Mouse (Mus musculus) gastrocnemius, adult 18-20 months (tissue): ENCODE results near the gene Pxn. TPM values are rescaled to one million over a fixed set of nuclear protein-coding genes. Genes with fewer than 3 reads are reported as not detected.
"Not testable (repeated sequence)": the region's sequence is repeated elsewhere in the genome, so short reads cannot be mapped to it uniquely, and the experiment has no call there.

Experiments used
- DNase-seq: peaks from one replicate; pipeline ENCODE4 v3.0.0; 2021; ENCODE audit warnings: low spot score
- total RNA-seq, 2 experiments: library from RNA; stranded (reverse); gene quantifications; 2 replicates each; pipeline ENCODE4 v1.2.3; 2021

Gene Pxn
- total RNA-seq, 2 experiments from 2014 or later: 87.2 to 94.2 TPM

DNA sequence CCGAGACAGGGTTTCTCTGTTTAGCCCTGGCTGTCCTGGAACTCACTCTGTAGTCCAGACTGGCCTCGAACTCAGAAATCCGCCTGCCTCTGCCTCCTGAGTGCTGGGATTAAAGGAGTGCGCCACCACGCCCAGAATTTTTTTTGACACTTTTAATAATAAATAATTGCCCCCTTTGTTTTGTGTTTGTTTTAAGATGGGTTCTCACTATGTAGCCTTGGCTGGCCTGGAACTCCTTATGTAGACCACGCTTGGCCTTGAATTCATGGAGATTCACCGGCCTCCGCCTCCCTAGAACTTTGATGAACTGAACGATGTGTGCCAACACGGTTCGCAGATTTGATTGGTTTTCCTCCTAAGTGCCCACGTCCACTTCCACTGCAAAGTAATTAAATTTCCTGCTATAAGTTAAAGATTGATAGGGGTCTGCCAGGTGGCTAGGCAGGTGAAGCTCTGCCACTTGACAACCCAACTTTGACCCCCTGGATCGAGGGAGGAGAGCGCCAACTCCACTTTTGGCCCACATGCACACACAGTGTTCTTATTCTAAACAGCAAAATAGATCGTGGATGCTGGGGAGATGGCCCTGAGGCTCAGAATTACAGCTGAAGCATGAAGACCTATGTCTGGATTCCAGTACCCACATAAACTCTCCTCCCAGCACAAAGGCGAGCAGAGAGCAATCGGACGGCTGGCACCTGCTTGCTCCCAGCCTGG, 20.8 kb upstream of the Pxn start:
- no peak for DNase-seq

DNA sequence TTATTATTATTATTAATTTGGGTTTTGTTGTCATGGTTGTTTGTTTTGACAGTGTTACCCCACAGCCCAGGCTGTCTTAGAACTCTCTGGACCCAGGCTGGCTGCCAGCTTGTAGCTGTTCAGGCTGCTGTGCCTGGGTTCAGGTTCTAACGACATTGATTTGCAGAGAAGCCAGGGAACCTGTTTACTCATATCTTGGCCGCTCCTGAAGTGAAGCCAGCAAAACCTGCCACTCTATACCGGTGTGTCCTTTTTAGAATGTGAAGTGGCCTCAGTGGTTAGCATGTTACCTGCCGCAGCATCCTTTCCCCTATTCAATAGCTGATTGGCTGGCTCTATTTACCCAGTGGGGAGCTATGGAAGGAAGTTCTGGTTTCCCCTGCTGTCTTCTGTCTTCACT, 19.8 kb upstream of the Pxn start:
- DNase-seq: no peak

DNA sequence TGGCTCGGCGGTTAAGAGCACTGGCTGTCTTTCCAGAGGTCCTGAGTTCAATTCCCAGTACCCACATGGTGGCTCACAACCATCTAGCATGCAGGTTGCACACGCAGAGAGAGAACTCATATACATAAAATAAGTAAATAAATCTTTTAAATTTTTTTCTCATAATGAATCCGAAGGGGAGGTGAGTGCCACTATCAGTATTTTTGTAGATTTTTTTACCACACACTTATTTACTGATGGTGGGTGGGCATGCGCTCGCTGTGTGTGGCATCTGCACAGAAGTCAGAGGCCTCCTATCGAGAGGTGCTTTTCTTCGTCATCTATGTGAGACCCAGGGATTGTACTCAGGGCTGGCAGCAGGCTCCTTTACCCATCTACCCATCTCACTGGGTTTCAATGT, 19.1 kb upstream of the Pxn start:
- no peak for DNase-seq

DNA sequence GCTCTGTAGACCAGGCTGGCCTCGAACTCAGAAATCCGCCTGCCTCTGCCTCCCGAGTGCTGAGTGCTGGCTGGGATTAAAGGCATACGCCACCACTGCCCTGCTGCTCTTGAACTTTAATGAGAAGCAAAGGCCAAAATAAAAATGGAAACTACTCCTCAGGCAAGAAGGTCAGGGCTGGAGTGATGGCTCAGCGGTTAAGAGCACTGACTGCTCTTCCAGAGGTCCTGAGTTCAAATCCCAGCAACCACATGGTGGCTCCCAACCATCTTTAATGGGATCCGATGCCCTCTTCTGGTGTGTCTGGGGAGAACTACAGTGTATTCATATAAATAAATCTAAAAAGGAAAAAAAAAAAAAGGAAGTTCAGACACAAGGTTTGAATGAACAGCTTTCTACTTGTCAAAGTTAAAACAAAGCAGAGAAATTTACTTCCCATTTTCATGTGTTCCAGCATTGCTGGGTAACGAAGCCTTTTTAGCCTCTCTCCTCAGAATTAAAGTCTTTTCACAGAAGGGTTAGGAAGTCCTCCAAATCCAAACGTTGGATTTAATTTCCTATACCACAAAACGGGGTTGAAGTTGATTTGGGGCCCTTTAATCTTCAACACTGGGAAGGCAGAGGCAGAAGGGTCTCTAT, 18.4 kb upstream of the Pxn start:
- no peak for DNase-seq

DNA sequence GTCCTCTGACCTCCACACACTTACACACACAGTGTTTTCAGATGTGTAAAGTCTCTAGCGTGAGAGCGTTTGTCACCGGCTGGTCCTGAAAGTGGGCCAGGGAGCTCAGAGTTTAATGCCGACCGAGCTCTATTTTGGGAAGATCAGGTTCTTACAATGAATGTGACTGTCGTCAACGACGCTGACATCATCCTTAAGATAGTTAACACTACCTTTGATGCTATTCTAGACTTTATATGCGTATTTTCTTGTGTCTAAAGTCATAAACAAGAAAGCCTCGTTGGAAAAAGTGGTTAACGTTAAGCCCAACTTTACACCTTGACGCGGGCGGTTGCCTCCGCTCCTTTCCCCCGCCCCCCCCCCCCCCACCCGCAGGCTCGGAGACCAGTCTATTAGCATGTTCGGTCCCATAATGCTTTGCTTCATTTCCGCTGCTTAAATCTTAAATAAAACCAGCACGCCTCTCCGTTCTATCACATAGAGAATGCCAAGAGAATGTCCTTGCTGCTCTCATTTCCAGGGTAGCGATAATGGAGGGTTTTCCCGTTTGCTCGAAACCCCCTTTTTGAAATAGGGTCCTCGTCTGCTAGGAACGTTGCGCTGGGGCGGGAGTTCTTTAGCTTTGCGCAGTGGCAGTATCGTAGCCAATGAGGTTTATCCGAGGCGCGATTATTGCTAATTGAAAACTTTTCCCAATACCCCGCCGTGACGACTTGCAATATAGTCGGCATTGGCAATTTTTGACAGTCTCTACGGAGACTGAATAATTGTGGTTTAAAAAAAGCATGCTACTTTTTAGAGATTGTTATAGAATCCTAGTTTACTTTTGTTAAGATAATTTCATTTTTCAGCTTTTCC, 17.4 kb upstream of the Pxn start:
- DNase-seq: peak; percentile 83

DNA sequence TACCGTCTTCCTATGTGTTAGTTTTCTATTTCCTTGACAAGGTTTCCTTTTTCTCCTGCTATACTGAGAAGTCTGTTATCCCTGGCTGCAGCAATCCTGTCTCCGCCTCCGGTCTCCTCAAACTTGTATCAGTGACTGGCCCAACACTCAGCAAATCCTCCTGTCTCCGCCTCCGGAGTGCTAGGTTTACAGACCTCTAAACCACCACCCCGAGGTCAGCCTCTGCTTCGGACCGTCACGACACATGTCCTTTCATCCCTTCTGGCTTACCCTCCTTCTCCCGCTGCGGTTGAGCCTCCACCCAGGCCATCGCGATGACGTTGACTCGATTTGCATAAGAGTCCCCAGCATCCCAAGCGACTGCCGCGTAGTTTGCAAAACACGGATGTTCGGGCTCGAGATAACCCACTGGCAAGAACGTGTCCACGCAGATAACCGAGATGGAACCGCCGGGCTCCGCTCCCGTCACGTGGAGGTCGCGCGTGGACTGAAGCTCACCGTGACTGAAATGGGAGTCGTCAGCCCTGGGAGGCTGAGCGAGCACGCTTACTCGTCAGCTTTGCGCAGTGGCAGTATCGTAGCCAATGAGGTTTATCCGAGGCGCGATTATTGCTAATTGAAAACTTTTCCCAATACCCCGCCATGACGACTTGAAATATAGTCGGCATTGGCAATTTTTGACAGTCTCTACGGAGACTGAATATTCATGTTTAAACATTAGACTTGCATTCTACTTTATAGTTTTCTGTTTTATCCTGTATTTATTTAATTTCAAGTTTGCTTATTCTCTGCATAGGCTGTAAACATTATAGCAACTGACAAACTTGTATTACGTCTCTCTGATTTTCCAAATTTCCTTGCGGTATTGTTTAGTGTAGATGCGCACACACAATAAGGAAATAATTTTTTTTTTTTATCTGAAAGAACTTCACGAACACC, 16.5 kb upstream of the Pxn start:
- peak; percentile 92 for DNase-seq

DNA sequence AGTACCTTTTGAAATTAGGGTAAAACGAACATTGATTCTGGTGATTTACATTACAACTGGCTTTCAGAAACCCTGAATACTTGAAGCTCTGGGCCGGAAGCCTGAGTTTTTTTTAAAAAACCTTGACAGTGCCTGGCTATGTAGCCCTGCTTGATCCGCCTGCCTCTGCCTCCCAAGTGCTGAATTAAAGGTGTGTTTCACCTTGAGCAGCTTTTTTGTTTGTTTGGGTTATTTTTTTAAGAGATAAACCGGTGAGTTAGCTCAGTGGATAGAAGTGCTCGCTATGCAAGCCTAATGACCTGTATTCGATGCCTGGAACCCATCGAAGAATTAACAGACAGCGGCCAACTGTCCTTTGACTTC, 15.9 kb upstream of the Pxn start:
- no peak for DNase-seq

DNA sequence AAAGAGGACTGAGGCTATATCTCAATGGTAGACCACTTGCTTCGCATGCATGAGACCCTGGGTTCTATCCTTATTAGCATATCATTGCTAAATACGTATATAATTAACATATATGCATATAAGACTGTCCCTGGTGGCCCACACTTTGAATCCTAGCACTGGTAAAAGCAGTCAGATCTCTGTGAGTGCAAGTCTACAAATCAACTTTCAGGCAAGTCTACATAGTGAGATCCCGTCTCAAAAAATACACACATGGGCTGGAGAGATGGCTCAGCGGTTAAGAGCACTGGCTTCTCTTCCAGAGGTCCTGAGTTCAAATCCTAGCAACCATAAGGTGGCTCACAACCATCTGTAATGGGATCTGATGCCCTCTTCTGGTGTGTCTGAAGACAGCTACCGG, 15.4 kb upstream of the Pxn start:
- DNase-seq: no peak

DNA sequence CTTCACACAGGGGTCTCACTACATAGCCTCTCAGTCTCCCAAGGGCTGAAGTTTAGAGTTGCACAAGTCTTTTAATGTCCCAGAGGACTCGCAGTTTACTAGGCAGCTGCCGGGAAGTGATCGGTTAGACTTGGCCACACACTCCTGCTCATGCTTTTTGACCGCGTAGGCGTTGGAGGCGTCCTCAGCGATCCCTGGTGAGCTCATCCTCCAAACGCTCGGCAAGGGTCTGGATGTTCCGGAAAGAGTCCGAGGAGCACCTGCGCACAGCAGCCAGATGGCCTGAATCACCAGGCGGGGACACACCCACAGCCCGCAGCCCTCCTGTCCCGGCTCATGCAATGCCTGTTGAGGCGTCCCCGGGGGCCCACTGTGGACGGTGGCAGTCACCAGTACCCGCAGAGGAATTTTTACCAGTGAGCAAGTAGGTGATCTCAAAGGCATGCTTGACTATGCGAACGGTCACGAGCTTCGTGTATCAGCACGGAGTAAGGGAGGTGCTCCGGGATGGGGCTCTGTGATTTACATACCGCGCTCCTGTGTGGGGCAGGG, 14.6 kb upstream of the Pxn start:
- peak; percentile 90 for DNase-seq

DNA sequence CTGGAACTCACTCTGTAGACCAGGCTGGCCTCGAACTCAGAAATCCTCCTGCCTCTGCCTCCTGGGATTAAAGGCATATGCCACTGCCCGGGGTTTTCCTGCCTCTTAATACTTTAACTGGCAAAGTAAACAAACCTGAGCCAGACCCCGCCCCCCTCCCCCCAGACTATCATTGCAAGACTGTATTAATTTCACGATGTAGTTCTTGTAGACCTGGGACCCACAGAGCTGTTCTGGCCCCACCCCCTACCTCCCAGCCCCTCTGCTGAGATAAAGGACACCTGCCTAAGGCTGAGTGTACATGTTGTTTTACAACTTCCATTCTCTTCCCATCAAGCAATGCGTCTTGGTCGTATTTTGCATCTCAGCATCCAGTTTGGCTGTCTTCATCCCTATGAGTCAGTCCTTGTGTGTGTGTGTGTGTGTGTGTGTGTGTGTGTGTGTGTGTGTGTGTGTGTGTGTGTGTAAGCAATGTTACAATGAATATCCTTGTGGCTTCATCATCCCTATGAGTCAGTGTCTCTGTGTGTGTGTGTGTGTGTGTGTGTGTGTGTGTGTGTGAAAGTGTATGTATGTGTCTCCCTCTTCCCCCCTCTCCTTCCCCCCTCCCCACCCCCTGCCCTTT, 13.7 kb upstream of the Pxn start:
- DNase-seq: no peak

DNA sequence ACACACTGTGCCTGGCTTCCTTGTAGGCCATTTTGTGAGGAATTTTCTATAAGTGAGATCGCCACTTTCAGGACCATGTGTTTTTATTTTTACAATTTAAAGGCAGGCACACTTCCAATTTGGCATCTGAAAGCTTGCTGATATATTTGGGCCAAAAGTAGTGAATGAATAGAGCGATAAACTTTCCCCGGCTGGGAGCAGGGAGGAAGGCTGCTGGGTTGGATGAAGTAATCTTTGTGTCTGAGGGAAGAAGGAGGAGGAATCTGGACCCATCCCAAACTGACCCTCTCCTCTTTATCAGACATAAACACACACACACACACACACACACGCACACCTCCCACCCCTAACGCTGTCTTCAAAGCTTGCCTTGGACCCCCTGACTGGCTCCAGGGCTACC, 13.0 kb upstream of the Pxn start:
- DNase-seq: no peak

DNA sequence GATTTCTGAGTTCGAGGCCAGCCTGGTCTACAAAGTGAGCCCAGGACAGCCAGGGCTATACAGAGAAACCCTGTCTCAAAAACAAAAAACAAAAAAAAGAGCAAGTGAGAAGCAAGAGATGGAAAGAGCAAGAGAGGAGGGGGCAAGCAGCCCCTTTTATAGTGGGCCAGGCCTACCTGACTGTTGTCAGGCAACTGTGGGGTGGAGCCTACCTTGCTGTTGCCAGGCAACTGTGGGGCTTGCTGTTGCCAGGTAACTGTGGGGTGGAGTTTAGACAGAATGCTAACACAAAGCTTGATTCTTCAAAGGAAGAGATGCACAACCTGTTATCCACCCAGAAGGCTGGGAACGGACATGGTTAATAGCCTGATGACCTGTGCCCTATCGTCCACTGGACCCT, 10.9 kb upstream of the Pxn start:
- not testable (repeated sequence) for DNase-seq

DNA sequence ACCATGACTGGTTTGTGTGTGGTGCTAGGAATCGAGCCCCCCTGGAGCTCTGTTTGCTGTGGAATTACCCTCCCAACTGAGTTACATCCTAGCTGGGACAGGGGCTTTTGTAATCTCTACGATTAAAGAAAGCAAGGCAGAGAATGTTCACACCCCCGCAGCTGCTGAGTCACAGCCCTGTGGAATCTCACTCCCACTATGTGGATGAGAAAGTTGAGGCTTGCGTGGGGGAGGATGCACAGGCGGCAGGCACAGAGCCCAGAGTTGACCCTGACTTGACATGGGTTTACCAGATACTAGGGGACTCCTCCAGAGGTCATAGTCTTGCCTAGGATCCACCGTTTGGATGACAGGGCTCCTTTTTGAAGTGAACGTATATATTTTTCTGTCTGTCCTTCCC, 9.4 kb upstream of the Pxn start:
- no peak for DNase-seq

DNA sequence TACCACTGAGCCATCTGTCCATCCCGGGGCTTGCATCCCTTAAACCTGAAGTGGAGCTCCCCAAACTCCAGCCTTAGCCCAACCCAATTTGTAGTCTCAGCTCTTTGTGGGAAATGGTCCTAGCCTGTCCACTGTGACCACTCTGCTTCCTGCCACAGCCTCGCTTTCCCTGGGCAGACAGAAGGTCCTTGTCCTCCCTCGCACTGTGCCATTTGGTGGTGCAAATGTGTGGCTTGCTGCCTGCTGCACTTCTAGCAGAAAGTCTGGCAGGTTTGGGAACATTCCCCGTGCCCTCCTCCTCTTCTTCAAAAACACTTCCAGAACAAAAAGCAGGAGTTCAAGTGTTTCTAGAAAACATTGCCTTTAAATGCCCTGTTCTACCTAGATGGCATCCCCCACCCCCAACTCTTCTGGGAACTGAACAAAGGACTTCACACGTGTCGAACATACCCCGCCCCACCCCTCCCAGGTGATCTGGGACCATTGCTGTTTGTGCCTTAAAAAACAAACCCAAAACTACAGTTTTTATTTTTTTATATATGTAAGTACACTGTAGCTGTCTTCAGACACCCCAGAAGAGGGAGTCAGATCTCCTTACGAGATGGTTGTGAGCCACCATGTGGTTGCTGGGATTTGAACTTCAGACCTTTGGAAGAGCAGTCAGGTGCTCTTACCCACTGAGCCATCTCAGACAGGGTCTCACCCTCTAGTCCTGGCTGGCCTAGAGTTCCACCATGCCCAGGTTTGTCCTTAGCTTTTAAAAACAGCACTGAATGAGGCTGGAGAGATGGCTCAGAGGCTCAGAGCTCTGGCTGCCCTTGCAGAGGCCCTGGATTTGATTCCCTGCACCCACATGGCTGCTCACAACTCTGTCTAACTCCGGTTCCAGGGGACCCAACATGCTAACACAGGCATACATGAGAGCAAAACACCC, 7.9 kb upstream of the Pxn start:
- DNase-seq: no peak

DNA sequence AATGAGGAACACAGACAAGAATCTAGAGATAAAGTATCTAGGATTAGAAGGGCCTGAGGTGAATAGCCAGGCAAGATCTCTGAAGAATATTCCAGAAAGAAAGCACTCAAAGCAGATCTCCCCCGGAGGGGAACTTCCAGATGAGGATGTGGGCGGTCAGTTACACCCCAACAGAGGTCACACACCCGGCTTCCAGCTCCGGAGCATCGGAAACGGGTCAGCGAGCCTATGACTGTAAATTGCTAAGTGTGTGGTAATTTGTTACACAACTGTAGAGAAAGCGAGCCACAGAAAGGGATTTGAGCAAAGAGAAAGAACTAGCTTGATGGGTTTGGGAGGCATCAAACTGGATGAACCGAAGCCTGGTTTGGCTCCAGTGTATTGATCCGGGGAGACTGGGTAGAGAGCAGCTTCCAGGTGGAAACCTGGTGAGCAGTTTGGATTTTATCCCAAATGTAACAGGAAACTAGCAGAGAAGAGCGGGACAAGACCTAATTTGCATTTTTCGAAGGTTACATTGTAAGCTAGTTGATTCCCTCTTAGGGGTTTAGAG, 6.0 kb upstream of the Pxn start:
- DNase-seq: no peak

DNA sequence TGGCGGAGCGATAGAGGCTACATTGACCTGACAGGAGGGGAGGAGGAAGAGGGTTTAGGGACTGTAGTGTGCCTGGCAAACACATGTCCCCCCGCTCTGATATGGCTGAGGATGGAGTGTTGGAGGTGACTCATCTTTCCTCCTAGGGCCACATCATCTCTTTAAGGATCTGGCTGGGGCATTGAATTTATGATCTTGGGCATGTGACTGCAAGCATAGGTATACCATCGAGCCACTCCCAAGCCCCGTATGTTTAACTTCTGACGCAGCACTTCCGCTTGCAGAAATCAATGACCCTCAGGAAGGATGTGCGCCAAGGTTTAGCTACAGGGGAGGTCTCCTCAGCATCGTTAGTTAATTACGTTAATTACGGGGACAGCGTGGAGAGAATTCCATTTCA, 3.4 kb upstream of the Pxn start:
- no peak for DNase-seq

DNA sequence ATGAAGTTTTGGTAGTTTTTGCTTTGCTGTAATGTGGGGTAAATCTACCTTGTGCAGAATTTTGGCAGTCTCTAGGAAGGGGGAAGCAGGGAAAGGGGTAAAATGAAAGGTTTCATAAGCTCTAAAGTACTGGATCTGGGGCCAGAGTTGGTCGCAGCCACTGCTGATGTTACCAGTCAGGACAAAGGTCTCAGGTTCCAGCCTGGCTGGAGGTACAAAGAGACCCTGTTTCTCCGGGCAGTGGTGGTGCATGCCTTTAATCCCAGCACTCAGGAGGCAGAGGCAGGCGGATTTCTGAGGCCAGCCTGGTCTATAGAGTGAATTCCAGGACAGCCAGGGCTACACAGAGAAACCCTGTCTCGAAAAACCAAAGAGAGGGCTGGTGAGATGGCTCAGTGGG, 859 bp upstream of the Pxn start:
- DNase-seq: not testable (repeated sequence)

DNA sequence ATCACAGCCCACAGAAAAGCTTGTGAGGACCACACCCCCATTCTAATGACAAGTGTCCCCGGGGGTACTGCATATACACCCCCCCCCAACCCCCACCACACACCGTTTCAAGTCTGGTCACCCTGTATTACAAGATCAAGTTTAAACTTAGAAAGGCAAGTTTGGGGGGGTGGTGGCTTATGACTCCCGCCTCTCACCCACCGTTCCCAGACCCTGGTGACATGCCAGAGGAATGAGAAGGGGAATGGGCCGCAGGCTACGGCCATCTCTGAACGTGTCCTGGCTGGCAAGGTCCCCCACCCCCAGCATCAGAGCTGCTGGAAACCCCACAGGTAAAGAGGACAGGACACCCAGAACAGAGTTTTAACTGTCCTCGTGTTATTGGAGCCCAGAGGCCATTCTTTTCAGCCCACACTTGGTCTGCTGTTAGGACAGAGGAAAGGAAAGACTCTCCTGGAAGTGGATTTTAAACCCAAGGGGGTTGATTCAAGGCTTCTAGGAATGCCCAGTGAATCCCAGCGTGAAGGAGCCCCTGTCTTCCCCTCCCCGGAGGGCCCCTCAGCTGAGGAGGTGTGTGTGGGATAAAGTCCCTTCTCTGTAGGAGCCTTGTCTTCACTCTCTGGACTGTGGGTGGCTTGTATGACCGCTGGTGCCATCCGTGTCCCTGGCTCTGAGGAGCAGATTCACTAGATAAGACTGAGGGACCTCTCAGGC, 948 bp downstream of the Pxn start:
- DNase-seq: no peak
